Mouse (Mus musculus): ENCODE data around the gene Plk1. TPM values are rescaled to one million over a fixed set of nuclear protein-coding genes. Genes with fewer than 3 reads are reported as not detected.

The Plk1 gene
- polyA plus RNA-seq, 1 experiment from 2014 or later, result 122 TPM

DNA sequence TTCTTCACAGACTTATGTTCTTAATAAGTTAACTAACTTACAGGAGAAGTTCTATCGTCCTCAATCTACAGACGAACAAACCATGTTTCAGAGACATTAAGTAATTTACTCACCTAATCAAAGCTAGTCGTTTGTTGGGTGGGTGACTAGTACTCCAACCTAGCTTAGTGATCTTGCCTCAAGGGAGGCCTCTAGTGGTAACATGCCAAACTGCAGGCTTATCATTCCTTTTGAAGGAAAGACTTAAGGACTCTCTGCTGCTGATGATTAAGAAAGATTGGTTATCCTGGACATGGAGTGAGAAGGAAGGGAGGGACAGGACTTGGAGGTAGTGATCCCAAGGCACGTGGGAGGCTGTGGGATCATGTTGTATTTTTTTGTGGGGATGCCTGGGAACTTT, 38.1 kb downstream of the Plk1 start:
- no peaks in the 10 kb centered on the region for H3K4me1 ChIP-seq (replicated peaks)
- H3K27me3 ChIP-seq (replicated peaks), result no peaks in the 10 kb centered on the region
- H3K9me3 ChIP-seq, result no peaks in the 10 kb centered on the region
- no peak overlapping the region for H3K27ac ChIP-seq
- no peak overlapping the region for H3K4me3 ChIP-seq (replicated peaks)
- ATAC-seq, result peak; percentile 48; the same call in 1 of the 2 replicates
- H3K36me3 ChIP-seq, result no peaks in the 10 kb centered on the region
- no peak overlapping the region for H3K4me2 ChIP-seq (replicated peaks)
- WGBS, result 34% methylated on average over 4 of the region's 4 CpGs
- H3K9ac ChIP-seq, result no peak overlapping the region

DNA sequence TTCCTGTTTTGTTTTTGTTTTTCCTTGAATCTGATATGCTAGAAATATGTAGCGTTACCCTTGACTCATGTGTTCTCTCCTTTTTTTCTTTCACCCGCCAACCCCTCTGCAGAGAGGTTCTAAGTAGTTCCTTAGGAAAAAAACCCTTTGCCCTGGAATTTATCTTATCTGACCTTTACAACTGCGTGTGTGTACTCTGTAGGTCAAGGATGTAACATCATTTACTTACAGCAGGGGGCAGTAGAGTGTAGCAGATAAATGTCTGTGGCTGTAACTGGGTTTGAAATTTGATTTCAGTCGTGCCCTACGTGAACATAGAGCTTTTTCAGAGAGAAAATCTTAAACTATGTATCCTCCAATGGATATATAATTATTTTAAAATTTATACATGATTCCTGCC, 40.1 kb downstream of the Plk1 start:
- H3K36me3 ChIP-seq, result no peaks in the 10 kb centered on the region
- H3K4me2 ChIP-seq (replicated peaks), result no peak overlapping the region
- WGBS, result 22% methylated on average over 5 of the region's 5 CpGs
- H3K4me3 ChIP-seq (replicated peaks), result no peak overlapping the region
- no peak overlapping the region for H3K9ac ChIP-seq
- H3K9me3 ChIP-seq, result no peaks in the 10 kb centered on the region
- no peak overlapping the region for H3K27ac ChIP-seq
- no peaks in the 10 kb centered on the region for H3K4me1 ChIP-seq (replicated peaks)
- peak; percentile 52; the same call in 1 of the 2 replicates for ATAC-seq
- no peaks in the 10 kb centered on the region for H3K27me3 ChIP-seq (replicated peaks)

GRCm38 (mm10) chr7:122203936-122204335, 44.7 kb downstream of the Plk1 start:
- no peak overlapping the region for H3K9ac ChIP-seq
- peak; percentile 65 for ATAC-seq
- no peaks in the 10 kb centered on the region for H3K27me3 ChIP-seq (replicated peaks)
- no peaks in the 10 kb centered on the region for H3K4me1 ChIP-seq (replicated peaks)
- H3K9me3 ChIP-seq, result no peaks in the 10 kb centered on the region
- H3K27ac ChIP-seq, result no peak overlapping the region
- 13% methylated on average over 2 of the region's 2 CpGs for WGBS
- no peak overlapping the region for H3K4me3 ChIP-seq (replicated peaks)
- no peaks in the 10 kb centered on the region for H3K36me3 ChIP-seq
- no peak overlapping the region for H3K4me2 ChIP-seq (replicated peaks)

GRCm38 (mm10) chr7:122206121-122206520, 46.9 kb downstream of the Plk1 start:
- H3K27ac ChIP-seq, result no peak overlapping the region
- ATAC-seq, result no peak
- no peaks in the 10 kb centered on the region for H3K36me3 ChIP-seq
- WGBS, result 78% methylated on average over 2 of the region's 2 CpGs
- no peaks in the 10 kb centered on the region for H3K4me1 ChIP-seq (replicated peaks)
- H3K4me3 ChIP-seq (replicated peaks), result no peak overlapping the region
- no peak overlapping the region for H3K9ac ChIP-seq
- no peaks in the 10 kb centered on the region for H3K9me3 ChIP-seq
- H3K27me3 ChIP-seq (replicated peaks), result no peaks in the 10 kb centered on the region
- H3K4me2 ChIP-seq (replicated peaks), result no peak overlapping the region

DNA sequence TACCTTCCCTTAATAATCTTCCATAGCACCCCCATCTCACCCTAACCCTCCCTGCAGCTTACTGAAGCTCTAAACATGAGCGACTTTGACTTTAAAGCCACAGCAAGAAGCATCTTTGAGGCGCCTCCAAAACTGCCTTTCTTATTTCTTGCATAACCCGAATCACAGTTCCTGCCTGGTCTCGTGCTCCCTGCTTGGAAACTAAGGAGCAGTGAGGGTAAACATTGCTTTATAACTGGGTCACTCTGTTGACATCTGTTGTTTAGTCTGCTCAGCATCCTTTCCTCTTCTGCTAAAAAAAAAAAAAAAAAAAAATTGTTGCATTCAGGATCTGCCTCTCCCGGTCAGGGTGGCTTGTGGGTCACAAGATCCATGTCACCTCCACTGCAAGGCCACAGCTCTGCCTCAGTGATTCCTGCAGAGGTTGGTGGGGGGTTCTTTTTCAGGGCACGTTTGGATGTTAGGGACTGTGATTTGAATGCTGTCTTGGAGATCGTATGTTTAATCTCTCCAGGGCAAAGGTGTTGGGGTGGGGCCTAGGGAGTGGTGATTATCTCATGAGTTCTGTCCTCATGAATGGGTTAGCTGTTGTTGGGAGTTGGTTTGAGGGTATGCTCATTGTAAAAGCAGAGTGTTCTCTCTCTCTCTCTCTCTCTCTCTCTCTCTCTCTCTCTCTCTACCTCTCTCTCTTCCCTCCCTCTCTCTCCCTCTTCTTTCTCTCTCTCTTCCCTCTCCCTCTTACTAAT, 49.2 kb downstream of the Plk1 start:
- WGBS, result 28% methylated on average over 7 of the region's 7 CpGs
- Histone ChIP-seq H3K4me3 (replicated peaks) (no peak overlapping the region), H3K4me1 (replicated peaks) (no peaks in the 10 kb centered on the region), H3K9me3 (no peaks in the 10 kb centered on the region), H3K36me3 (no peaks in the 10 kb centered on the region), H3K9ac (no peak overlapping the region), H3K4me2 (replicated peaks) (no peak overlapping the region), H3K27me3 (replicated peaks) (no peaks in the 10 kb centered on the region), H3K27ac (no peak overlapping the region)
- peak; percentile 72 for ATAC-seq

DNA sequence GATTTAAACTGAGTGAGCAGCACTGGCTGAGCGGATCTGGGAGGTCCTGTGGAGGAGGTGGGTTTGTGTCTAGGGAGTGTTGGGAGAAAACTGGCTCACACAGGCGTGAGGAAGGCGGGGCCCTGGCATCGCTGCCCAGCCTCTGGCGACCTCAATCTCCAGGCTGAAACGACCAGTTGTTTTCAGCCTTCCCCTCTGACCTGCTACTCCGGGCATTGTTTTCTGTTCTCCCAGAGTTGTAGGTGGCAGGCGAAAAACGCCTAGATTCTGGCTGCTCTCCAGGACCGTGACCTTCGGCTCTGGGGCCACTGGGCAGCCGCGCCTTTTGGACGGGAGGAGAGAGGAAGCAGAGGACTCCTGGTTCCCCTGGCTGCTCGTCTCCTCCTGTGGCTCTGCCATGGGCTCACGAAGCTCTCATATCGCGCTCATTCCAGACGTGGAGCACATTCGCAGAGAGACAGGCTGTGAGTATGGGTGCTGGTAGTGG, 60.1 kb downstream of the Plk1 start, which contains the start of gene Chp2:
TSS of gene Chp2 (plus strand) at position 182 of the 487 bp plus-strand sequence.
- H3K27me3 ChIP-seq (replicated peaks), result 0 out of 2 replicates have a peak, but pooled peaks cover 2% of the 10 kb centered on the region
- no peaks in the 10 kb centered on the region for H3K9me3 ChIP-seq
- no peak within 1 kb of the TSS for H3K27ac ChIP-seq
- peak; percentile 60 for ATAC-seq
- no peaks in the 10 kb centered on the region for H3K36me3 ChIP-seq
- 0 out of 2 replicates have a peak, but pooled peaks cover 3% of the 10 kb centered on the region for H3K4me1 ChIP-seq (replicated peaks)
- H3K9ac ChIP-seq, result no peak within 1 kb of the TSS
- peak within 1 kb of the TSS; percentile 23 for H3K4me3 ChIP-seq (replicated peaks)
- 20% methylated on average over 20 of the region's 20 CpGs for WGBS
- H3K4me2 ChIP-seq (replicated peaks), result peak within 1 kb of the TSS; percentile 57

Other genes with a start within 250 kb of the Plk1 start
- gene Cog7, start 177.7 kb upstream of the Plk1 start, polyA plus RNA-seq (2015; fragmentation: Nextera tagmentation; extraction: Ambion mirVana), result 18.0 and 21.8 TPM in 2 replicates
- gene Gga2, start 138.2 kb upstream of the Plk1 start, polyA plus RNA-seq (2015; fragmentation: Nextera tagmentation; extraction: Ambion mirVana), result 121 and 123 TPM in 2 replicates
- gene Ubfd1, start 92.3 kb upstream of the Plk1 start, polyA plus RNA-seq (2015; fragmentation: Nextera tagmentation; extraction: Ambion mirVana), result 55.2 and 58.7 TPM in 2 replicates
- gene Ears2, start 92.2 kb upstream of the Plk1 start, polyA plus RNA-seq (2015; fragmentation: Nextera tagmentation; extraction: Ambion mirVana), result 21.4 and 22.3 TPM in 2 replicates
- gene Ndufab1, start 57.6 kb upstream of the Plk1 start, polyA plus RNA-seq (2015; fragmentation: Nextera tagmentation; extraction: Ambion mirVana), result 907 and 931 TPM in 2 replicates
- 12.2 and 14.4 TPM in 2 replicates for gene Palb2, start 26.5 kb upstream of the Plk1 start, polyA plus RNA-seq (2015; fragmentation: Nextera tagmentation; extraction: Ambion mirVana)
- 112 and 121 TPM in 2 replicates for gene Dctn5, start 26.4 kb upstream of the Plk1 start, polyA plus RNA-seq (2015; fragmentation: Nextera tagmentation; extraction: Ambion mirVana)
- gene Ern2, start 26.8 kb downstream of the Plk1 start, polyA plus RNA-seq (2015; fragmentation: Nextera tagmentation; extraction: Ambion mirVana), result 4.8 and 6.2 TPM in 2 replicates
- 5.7 and 5.8 TPM in 2 replicates for gene Chp2, start 60.1 kb downstream of the Plk1 start, polyA plus RNA-seq (2015; fragmentation: Nextera tagmentation; extraction: Ambion mirVana)
- 11.5 and 12.3 TPM in 2 replicates for gene Prkcb, start 129.3 kb downstream of the Plk1 start, polyA plus RNA-seq (2015; fragmentation: Nextera tagmentation; extraction: Ambion mirVana)